Mouse (Mus musculus) spleen, adult 2 months (tissue): Measurements from ENCODE around the gene Kifc3.

Source experiments
- CTCF ChIP-seq: fragments of 200-500 bp; IDR thresholded peaks from 2 replicates; pipeline ENCODE4 v1.5.1; 2011; ENCODE audit warnings: mild to moderate bottlenecking, inconsistent platforms; ENCODE audit not compliant: insufficient read depth, insufficient read length, insufficient replicate concordance; ENCODE audit errors: extremely low read depth
- POLR2A ChIP-seq: fragments of 200-500 bp; IDR thresholded peaks from 2 replicates; pipeline ENCODE4 v1.6.1; 2011; ENCODE audit warnings: low read depth, low read length, inconsistent platforms

- no peak for TF ChIP-seq CTCF
- no peak for TF ChIP-seq POLR2A
Observed at GRCm38 (mm10) chr8:95149426-95149825, 53.2 kb downstream of the Kifc3 start.
